Mouse (Mus musculus) MEL (cell line): ENCODE measurements around the gene Zswim5. TPM values are rescaled to one million over a fixed set of nuclear protein-coding genes. Genes with fewer than 3 reads are reported as not detected.

Experiments
- DNase-seq: peaks from one replicate; pipeline ENCODE4 v3.0.0; 2011; ENCODE audit warnings: low read depth, low spot score
- H3K27ac ChIP-seq: 2 replicates; pipeline ENCODE4 v1.5.1; 2012; ENCODE audit warnings: low read depth, mild to moderate bottlenecking, control low read depth, low read length, moderate library complexity; ENCODE audit not compliant: control insufficient read depth
- H3K27me3 ChIP-seq, 2 experiments: fragments of 150-350 bp in 1 of 2; sonication (generic) in 1 of 2; 2 replicates each; pipeline ENCODE4 v1.6.1; 2012; ENCODE audit warnings: low read length in 2 of 2, mild to moderate bottlenecking in 2 of 2, improper control_type of control experiment in 1 of 2, moderate library complexity in 1 of 2; ENCODE audit not compliant: insufficient read depth in 2 of 2, control insufficient read depth in 1 of 2
- H3K36me3 ChIP-seq, 2 experiments: 2 replicates each; pipeline ENCODE4 v1.6.1; 2012 to 2014; ENCODE audit warnings: low read length in 2 of 2, improper control_type of control experiment in 1 of 2, inconsistent platforms in 1 of 2, mild to moderate bottlenecking in 1 of 2; ENCODE audit not compliant: insufficient read depth in 2 of 2, control insufficient read depth in 1 of 2
- H3K4me1 ChIP-seq, 2 experiments: fragments of 150-350 bp in 1 of 2; sonication (generic) in 1 of 2; 2 replicates each; pipeline ENCODE4 v1.6.1; 2012; ENCODE audit warnings: low read length in 2 of 2, improper control_type of control experiment in 1 of 2, mild to moderate bottlenecking in 1 of 2; ENCODE audit not compliant: insufficient read depth in 2 of 2, control insufficient read depth in 1 of 2
- H3K4me3 ChIP-seq, 2 experiments: fragments of 150-350 bp in 1 of 2; sonication (generic) in 1 of 2; 2 replicates each; pipeline ENCODE4 v1.5.1; 2012; ENCODE audit warnings: low read depth in 2 of 2, low read length in 2 of 2, mild to moderate bottlenecking in 2 of 2, moderate library complexity in 2 of 2, control low read depth in 1 of 2, improper control_type of control experiment in 1 of 2; ENCODE audit not compliant: control insufficient read depth in 1 of 2, insufficient read depth in 1 of 2
- H3K79me2 ChIP-seq: 2 replicates; pipeline ENCODE4 v1.6.1; 2012; ENCODE audit warnings: mild to moderate bottlenecking, low read length, moderate library complexity; ENCODE audit not compliant: control insufficient read depth, poor library complexity, insufficient read depth
- H3K9ac ChIP-seq: 2 replicates; pipeline ENCODE4 v1.6.1; 2012; ENCODE audit warnings: low read depth, mild to moderate bottlenecking, control low read depth, low read length, moderate library complexity; ENCODE audit not compliant: control insufficient read depth, poor library complexity, severe bottlenecking
- H3K9me3 ChIP-seq: fragments of 150-350 bp; sonication (generic); replicated peaks from 2 replicates; pipeline ENCODE4 v1.6.1; 2012; ENCODE audit warnings: mild to moderate bottlenecking, low read length, improper control_type of control experiment, moderate library complexity; ENCODE audit not compliant: insufficient read depth
- CHD1 ChIP-seq: IDR thresholded peaks from 2 replicates; pipeline ENCODE4 v1.6.1; 2012; ENCODE audit warnings: low read depth, mild to moderate bottlenecking, inconsistent platforms, low read length, improper control_type of control experiment
- CHD2 ChIP-seq: IDR thresholded peaks from 2 replicates; pipeline ENCODE4 v1.6.1; 2011; ENCODE audit warnings: low read length, improper control_type of control experiment
- CTCF ChIP-seq, 3 experiments: IDR thresholded peaks in 2 of 3; conservative IDR thresholded peaks in 1 of 3; 2 replicates each; pipeline ENCODE4 v1.5.1; 2011 to 2012; ENCODE audit warnings: low read length in 3 of 3, low read depth in 2 of 3, mild to moderate bottlenecking in 2 of 3, improper control_type of control experiment in 1 of 3, inconsistent platforms in 1 of 3, mixed read lengths in 1 of 3, moderate library complexity in 1 of 3; ENCODE audit not compliant: control insufficient read depth in 1 of 3, insufficient read depth in 1 of 3, poor library complexity in 1 of 3, severe bottlenecking in 1 of 3
- E2F4 ChIP-seq: IDR thresholded peaks from 2 replicates; pipeline ENCODE4 v1.6.1; 2011; ENCODE audit warnings: low read depth, low read length, improper control_type of control experiment, borderline replicate concordance
- ETS1 ChIP-seq: IDR thresholded peaks from 2 replicates; pipeline ENCODE4 v1.6.1; 2012; ENCODE audit warnings: low read depth, mild to moderate bottlenecking, inconsistent platforms, low read length, improper control_type of control experiment, moderate library complexity
- HCFC1 ChIP-seq: IDR thresholded peaks from 2 replicates; pipeline ENCODE4 v1.6.1; 2012; ENCODE audit warnings: low read depth, mild to moderate bottlenecking, inconsistent platforms, low read length, improper control_type of control experiment, moderate library complexity
- KAT2A ChIP-seq: conservative IDR thresholded peaks from 2 replicates; pipeline ENCODE4 v1.6.1; 2012; ENCODE audit warnings: low read depth, low read length, improper control_type of control experiment, inconsistent platforms
- MAZ ChIP-seq: IDR thresholded peaks from 2 replicates; pipeline ENCODE4 v1.6.1; 2012; ENCODE audit warnings: low read depth, mild to moderate bottlenecking, inconsistent platforms, low read length, improper control_type of control experiment
- MEF2A ChIP-seq: IDR thresholded peaks from 2 replicates; pipeline ENCODE4 v1.6.1; 2014; ENCODE audit warnings: low read depth, mild to moderate bottlenecking, inconsistent platforms, low read length, improper control_type of control experiment; ENCODE audit not compliant: poor library complexity, insufficient replicate concordance, severe bottlenecking; ENCODE audit errors: extremely low read depth
- MXI1 ChIP-seq: IDR thresholded peaks from 2 replicates; pipeline ENCODE4 v1.6.1; 2011; ENCODE audit warnings: mild to moderate bottlenecking, low read depth, low read length, improper control_type of control experiment
- MYB ChIP-seq: IDR thresholded peaks from 2 replicates; pipeline ENCODE4 v1.6.1; 2011; ENCODE audit warnings: mild to moderate bottlenecking, low read depth, low read length, improper control_type of control experiment
- NELFE ChIP-seq: IDR thresholded peaks from 2 replicates; pipeline ENCODE4 v1.6.1; 2011; ENCODE audit warnings: low read depth, low read length, improper control_type of control experiment
- NRF1 ChIP-seq: IDR thresholded peaks from 2 replicates; pipeline ENCODE4 v1.6.1; 2014; ENCODE audit warnings: low read depth, mild to moderate bottlenecking, inconsistent platforms, low read length, improper control_type of control experiment, moderate library complexity; ENCODE audit not compliant: poor library complexity, insufficient read depth, severe bottlenecking
- POLR2A ChIP-seq, 2 experiments: IDR thresholded peaks; 2 replicates each; pipeline ENCODE4 v1.6.1; 2011 to 2012; ENCODE audit warnings: low read length in 2 of 2, mild to moderate bottlenecking in 2 of 2, control low read depth in 1 of 2, improper control_type of control experiment in 1 of 2, low read depth in 1 of 2, moderate library complexity in 1 of 2; ENCODE audit not compliant: control insufficient read depth in 1 of 2, insufficient read depth in 1 of 2, poor library complexity in 1 of 2
- POLR2AphosphoS2 ChIP-seq: IDR thresholded peaks from 2 replicates; pipeline ENCODE4 v1.6.1; 2011; ENCODE audit warnings: low read length, improper control_type of control experiment
- POLR2AphosphoS5 ChIP-seq: IDR thresholded peaks from 2 replicates; pipeline ENCODE4 v1.6.1; 2012; ENCODE audit warnings: low read depth, borderline replicate concordance, mild to moderate bottlenecking, inconsistent platforms, low read length, moderate library complexity, mixed read lengths
- RAD21 ChIP-seq: IDR thresholded peaks from 2 replicates; pipeline ENCODE4 v1.6.1; 2011; ENCODE audit warnings: mild to moderate bottlenecking, low read depth, low read length, improper control_type of control experiment
- RCOR1 ChIP-seq: IDR thresholded peaks from 2 replicates; pipeline ENCODE4 v1.6.1; 2012; ENCODE audit warnings: low read depth, mild to moderate bottlenecking, inconsistent platforms, low read length, improper control_type of control experiment
- SIN3A ChIP-seq: IDR thresholded peaks from 2 replicates; pipeline ENCODE4 v1.6.1; 2012; ENCODE audit warnings: low read length, improper control_type of control experiment, inconsistent platforms
- SMC3 ChIP-seq: IDR thresholded peaks from 2 replicates; pipeline ENCODE4 v1.6.1; 2011; ENCODE audit warnings: low read depth, low read length, improper control_type of control experiment
- TAL1 ChIP-seq: IDR thresholded peaks from 2 replicates; pipeline ENCODE4 v1.6.1; 2012; ENCODE audit warnings: mild to moderate bottlenecking, inconsistent platforms, low read length, moderate library complexity, mixed read lengths
- TBP ChIP-seq: IDR thresholded peaks from 2 replicates; pipeline ENCODE4 v1.8.0; 2011; ENCODE audit warnings: low read depth, low read length, improper control_type of control experiment
- TCF12 ChIP-seq: IDR thresholded peaks from 2 replicates; pipeline ENCODE4 v1.6.1; 2014; ENCODE audit warnings: low read depth, mild to moderate bottlenecking, inconsistent platforms, low read length, improper control_type of control experiment, moderate library complexity
- UBTF ChIP-seq: IDR thresholded peaks from 2 replicates; pipeline ENCODE4 v1.6.1; 2012; ENCODE audit warnings: low read depth, mild to moderate bottlenecking, inconsistent platforms, low read length, improper control_type of control experiment, moderate library complexity, borderline replicate concordance; ENCODE audit not compliant: insufficient read depth
- USF1 ChIP-seq: IDR thresholded peaks from 2 replicates; pipeline ENCODE4 v1.6.1; 2014; ENCODE audit warnings: low read depth, mild to moderate bottlenecking, inconsistent platforms, low read length, improper control_type of control experiment, moderate library complexity
- ZC3H11A ChIP-seq: IDR thresholded peaks from 2 replicates; pipeline ENCODE4 v1.6.1; 2012; ENCODE audit warnings: low read depth, mild to moderate bottlenecking, inconsistent platforms, low read length, improper control_type of control experiment
- ZNF384 ChIP-seq: IDR thresholded peaks from 2 replicates; pipeline ENCODE4 v1.6.1; 2012; ENCODE audit warnings: low read depth, mild to moderate bottlenecking, inconsistent platforms, low read length, improper control_type of control experiment
- polyA plus RNA-seq, 2 experiments: library from polyadenylated mRNA; stranded (reverse) in 1 of 2; unstranded in 1 of 2; fragments of >175 nt in 1 of 2; fragments of >200 nt in 1 of 2; gene quantifications; 2 replicates each; pipeline versions ENCODE4 v1.2.1 to v1.2.4; 2012; ENCODE audit warnings: low replicate concordance in 2 of 2, low read depth in 1 of 2; ENCODE audit not compliant: insufficient read length in 2 of 2, insufficient read depth in 1 of 2, missing spikeins in 1 of 2
- total RNA-seq: library from RNA; depleted of rRNA; stranded (reverse); fragments of 300-350 nt; gene quantifications from 2 replicates; pipeline ENCODE4 v1.2.3, GENCODE M21; 2012

Zswim5 gene
- total and polyA plus RNA-seq, 3 experiments, result 0.03 TPM; not detected in 2

GRCm38 (mm10) chr4:117004649-117005048 is 127.5 kb downstream of the Zswim5 start:
- no peak for TF ChIP-seq SIN3A
- TF ChIP-seq POLR2AphosphoS5, result no peak
- TF ChIP-seq RAD21, result no peak
- no peak for TF ChIP-seq CHD1
- no peak for TF ChIP-seq MXI1
- no peak for TF ChIP-seq TCF12
- no peak for TF ChIP-seq MAZ
- no peak for TF ChIP-seq TBP
- TF ChIP-seq CTCF (IDR thresholded peaks at IDR 0.05 in 2 of 3, conservative IDR thresholded peaks at IDR 0.05 in 1 of 3; ENCODE audit: control insufficient read depth in 1 of 3, insufficient read depth in 1 of 3, low read depth in 2 of 3, low read length in 3 of 3, poor library complexity in 1 of 3, severe bottlenecking in 1 of 3), result no peak
- no peak for TF ChIP-seq TAL1
- no peak for TF ChIP-seq POLR2AphosphoS2
- no peak for TF ChIP-seq ZC3H11A
- no peak for TF ChIP-seq POLR2A (IDR thresholded peaks at IDR 0.05; ENCODE audit: control insufficient read depth in 1 of 2, insufficient read depth in 1 of 2, low read depth in 1 of 2, low read length in 2 of 2, poor library complexity in 1 of 2)
- no peak for TF ChIP-seq HCFC1
- TF ChIP-seq CHD2, result no peak
- H3K36me3 ChIP-seq, result no peaks in the 10 kb centered on the region
- H3K27ac ChIP-seq, result no peak overlapping the region
- H3K79me2 ChIP-seq, result no peaks in the 10 kb centered on the region
- H3K4me1 ChIP-seq, result no peaks in the 10 kb centered on the region
- DNase-seq, result no peak
- H3K27me3 ChIP-seq, result peaks cover 2 to 3% of the 10 kb centered on the region in 2 experiments; a peak in 1 of 4 replicates
- H3K9ac ChIP-seq, result no peak overlapping the region
- H3K4me3 ChIP-seq, result no peak overlapping the region
- no peaks in the 10 kb centered on the region for H3K9me3 ChIP-seq

- peaks cover 2 to 3% of the 10 kb centered on the region in 2 experiments; a peak in 1 of 4 replicates for H3K27me3 ChIP-seq
- H3K27ac ChIP-seq, result no peak overlapping the region
- H3K36me3 ChIP-seq, result no peaks in the 10 kb centered on the region
- H3K4me1 ChIP-seq, result no peaks in the 10 kb centered on the region
- no peak for TF ChIP-seq ETS1
- TF ChIP-seq NELFE, result no peak
- no peak; a peak in 1 of 6 replicates for TF ChIP-seq CTCF (IDR thresholded peaks at IDR 0.05 in 2 of 3, conservative IDR thresholded peaks at IDR 0.05 in 1 of 3; ENCODE audit: control insufficient read depth in 1 of 3, insufficient read depth in 1 of 3, low read depth in 2 of 3, low read length in 3 of 3, poor library complexity in 1 of 3, severe bottlenecking in 1 of 3)
- no peak for TF ChIP-seq RCOR1
- no peak for TF ChIP-seq CHD1
- no peak for TF ChIP-seq POLR2AphosphoS2
- no peak for TF ChIP-seq UBTF
- no peak for TF ChIP-seq E2F4
- no peak for TF ChIP-seq SIN3A
- TF ChIP-seq POLR2A (IDR thresholded peaks at IDR 0.05; ENCODE audit: control insufficient read depth in 1 of 2, insufficient read depth in 1 of 2, low read depth in 1 of 2, low read length in 2 of 2, poor library complexity in 1 of 2), result no peak
- no peak for TF ChIP-seq USF1
- TF ChIP-seq SMC3, result no peak
- TF ChIP-seq CHD2, result no peak
- no peak for TF ChIP-seq KAT2A
- TF ChIP-seq NRF1, result no peak
- no peak for TF ChIP-seq MEF2A
- no peak for TF ChIP-seq MYB
- TF ChIP-seq ZNF384, result no peak
- H3K9me3 ChIP-seq, result no peaks in the 10 kb centered on the region
- H3K4me3 ChIP-seq, result no peak overlapping the region
- DNase-seq, result no peak
- no peak overlapping the region for H3K9ac ChIP-seq
- no peaks in the 10 kb centered on the region for H3K79me2 ChIP-seq
Observed at GRCm38 (mm10) chr4:117005611-117006400, 128.6 kb downstream of the Zswim5 start.
